11 mouse cellular contexts compared by ENCODE assay signal in the genomic region with DNA sequence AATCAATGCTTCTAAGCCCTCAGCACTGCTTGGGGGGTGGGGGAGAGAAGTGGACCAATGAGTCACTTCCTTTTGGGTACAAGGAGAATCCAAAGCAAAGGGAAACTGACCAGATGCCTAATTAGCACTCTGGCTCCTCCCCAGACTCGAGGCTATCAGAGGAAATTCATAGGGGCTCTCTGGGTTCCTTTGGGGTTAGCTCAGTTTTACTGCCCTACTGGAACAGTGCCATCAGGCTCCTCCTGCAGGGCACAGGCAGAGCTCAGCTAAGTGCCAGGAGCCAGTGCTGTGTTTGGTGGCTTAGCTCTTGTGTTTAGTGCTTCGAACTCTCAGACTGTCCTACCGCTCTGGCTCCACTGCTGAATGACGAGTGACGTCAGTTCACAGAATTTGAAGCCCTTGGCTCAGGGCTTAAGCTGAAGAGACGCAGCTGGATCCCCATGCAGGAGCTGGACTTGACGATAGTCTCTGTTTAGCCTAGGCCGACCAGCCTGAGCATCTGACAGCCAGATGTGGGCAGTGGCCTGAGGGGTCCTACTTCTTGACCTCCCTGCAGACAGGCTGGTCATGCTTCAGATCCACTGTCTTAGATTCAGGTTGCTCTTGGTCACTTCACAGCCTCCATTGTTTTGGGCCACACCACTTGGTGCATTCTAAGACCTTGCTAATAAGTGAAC. TPM values are rescaled to one million over a fixed set of nuclear protein-coding genes. Genes with fewer than 3 reads are reported as not detected.
A peak's percentile ranks its signal among the peaks of the same experiment; 100 is the strongest.
DNase-seq lines count a peak whose midpoint lies in the region; ATAC-seq lines count a peak whose summit lies in the region.
"Had no signal": no experiment of that assay in that cellular context is flagged by ENCODE, and none has a peak within 500 bp of the region (broad histone marks: within the 10 kb centered on the region; RNA-seq: fewer than 3 reads in every experiment).

No protein-coding gene starts in this region.

- H3K4me3 ChIP-seq in heart, embryonic 14.5 days (ENCODE audit: control insufficient read depth in 1 of 2, insufficient read depth in 1 of 2, low read depth in 1 of 2, low read length in 2 of 2) = no peak overlapping the region
- H3K4me3 ChIP-seq in embryonic facial prominence, embryonic 10.5 days = no peak overlapping the region
- no peak overlapping the region for H3K4me3 ChIP-seq in limb, embryonic 12.5 days (replicated peaks)
- H3K4me3 ChIP-seq: embryonic facial prominence, embryonic 13.5 days had no signal

- H3K36me3 ChIP-seq in heart, embryonic 14.5 days (ENCODE audit: control insufficient read depth, insufficient read depth, low read length) = no peaks in the 10 kb centered on the region
- H3K36me3 ChIP-seq in embryonic facial prominence, embryonic 10.5 days (replicated peaks) = no peaks in the 10 kb centered on the region
- no peaks in the 10 kb centered on the region for H3K36me3 ChIP-seq in limb, embryonic 12.5 days
- H3K36me3 ChIP-seq: embryonic facial prominence, embryonic 13.5 days had no signal

- H3K9ac ChIP-seq in heart, embryonic 14.5 days (ENCODE audit: low read length) = no peak overlapping the region
- H3K9ac ChIP-seq in limb, embryonic 12.5 days (replicated peaks) = no peak overlapping the region
- H3K9ac ChIP-seq: embryonic facial prominence, embryonic 13.5 days had no signal

- peak overlapping the region in 1 of 2 experiments; percentile 59; a peak in 1 of 4 replicates for H3K27ac ChIP-seq in heart, embryonic 14.5 days (replicated peaks in 1 of 2; ENCODE audit: control insufficient read depth in 1 of 2, insufficient read depth in 1 of 2, low read depth in 2 of 2, low read length in 2 of 2)
- H3K27ac ChIP-seq in embryonic facial prominence, embryonic 10.5 days (replicated peaks) = no peak overlapping the region
- H3K27ac ChIP-seq in limb, embryonic 12.5 days = no peak overlapping the region
- H3K27ac ChIP-seq: embryonic facial prominence, embryonic 13.5 days had no signal

- peaks cover 20 to 22% of the 10 kb centered on the region in 2 experiments for H3K4me1 ChIP-seq in heart, embryonic 14.5 days (ENCODE audit: control insufficient read depth in 2 of 2, insufficient read depth in 2 of 2, low read length in 2 of 2)
- H3K4me1 ChIP-seq in embryonic facial prominence, embryonic 10.5 days = peaks cover 39% of the 10 kb centered on the region
- H3K4me1 ChIP-seq in limb, embryonic 12.5 days (replicated peaks) = peaks cover 38% of the 10 kb centered on the region

- intact Hi-C loops in gastrocnemius, postnatal 36 days (cut with DNase I) = no loop called here

- peaks cover 30% of the 10 kb centered on the region for H3K27me3 ChIP-seq in heart, embryonic 14.5 days (ENCODE audit: control insufficient read depth, insufficient read depth, low read length)
- H3K27me3 ChIP-seq in embryonic facial prominence, embryonic 10.5 days (replicated peaks; ENCODE audit: low read depth, poor library complexity, severe bottlenecking) = peaks cover 84% of the 10 kb centered on the region
- H3K27me3 ChIP-seq in limb, embryonic 12.5 days = peaks cover 28% of the 10 kb centered on the region; the same call in 1 of the 2 replicates

- no peak for DNase-seq in heart, adult 9 months (ENCODE audit: low spot score in 2 of 2)
- peak; percentile 89 for DNase-seq in 416B (ENCODE audit: low read depth)
- DNase-seq in embryonic facial prominence, embryonic 10.5 days (ENCODE audit: low spot score) = peak; percentile 62
- DNase-seq in cerebellum, postnatal 14 days = no peak
- no peak for DNase-seq in gastrocnemius, postnatal 36 days
- DNase-seq in right cerebral cortex, postnatal 14 days = no peak
- DNase-seq: adrenal gland, postnatal 36 days had no signal

- peak; percentile 22; the same call in 1 of the 2 replicates for ATAC-seq in heart, embryonic 14.5 days (ENCODE audit: insufficient number of reproducible peaks, insufficient read depth, low FRiP score, low read depth)
- ATAC-seq in limb, embryonic 12.5 days (ENCODE audit: insufficient number of reproducible peaks, insufficient read depth, low FRiP score, low TSS enrichment, low read depth) = peak; percentile 23; the same call in 1 of the 2 replicates

- no peak overlapping the region for H3K4me2 ChIP-seq in heart, embryonic 14.5 days (ENCODE audit: low read length)
- H3K4me2 ChIP-seq in limb, embryonic 12.5 days = no peak overlapping the region
- H3K4me2 ChIP-seq: embryonic facial prominence, embryonic 13.5 days had no signal

- H3K9me3 ChIP-seq in heart, embryonic 14.5 days (ENCODE audit: control insufficient read depth, low read length) = no peaks in the 10 kb centered on the region
- no peaks in the 10 kb centered on the region for H3K9me3 ChIP-seq in embryonic facial prominence, embryonic 10.5 days
- H3K9me3 ChIP-seq in limb, embryonic 12.5 days = no peaks in the 10 kb centered on the region
- H3K9me3 ChIP-seq: embryonic facial prominence, embryonic 13.5 days had no signal

- WGBS in heart, embryonic 14.5 days = 19% methylated on average over 8 of the region's 8 CpGs
- 20% methylated on average over 8 of the region's 8 CpGs for WGBS in embryonic facial prominence, embryonic 10.5 days
- WGBS in limb, embryonic 12.5 days = 8% methylated on average over 8 of the region's 8 CpGs

RNA-seq across cellular contexts. Expression of gene Cfap45, which starts 10.1 kb away (rescaled TPM):
- polyA plus RNA-seq in heart, embryonic 14.5 days (2014; fragmentation: Nextera tagmentation; extraction: Ambion mirVana) = 2.0 and 2.6 TPM in 2 replicates
- polyA plus RNA-seq in embryonic facial prominence, embryonic 10.5 days (2016; fragmentation: Nextera tagmentation; extraction: Ambion mirVana) = 1.3 TPM in 2 replicates
- polyA plus RNA-seq in limb, embryonic 12.5 days (2016; fragmentation: Nextera tagmentation; extraction: Ambion mirVana) = 1.1 and 1.2 TPM in 2 replicates
- total RNA-seq in gastrocnemius, postnatal 36 days (2021) = under 1 TPM in 1 of 2 experiments, not detected in 1; 0.33 TPM
- total RNA-seq: monocyte, adult 5-6 weeks had no signal

RNA-seq across cellular contexts. Expression of gene Vsig8, which starts 25.1 kb away (rescaled TPM):
- polyA plus RNA-seq in heart, embryonic 14.5 days (2014; fragmentation: Nextera tagmentation; extraction: Ambion mirVana) = 0.22 and 0.23 TPM in 2 replicates
- polyA plus RNA-seq in embryonic facial prominence, embryonic 10.5 days (2016; fragmentation: Nextera tagmentation; extraction: Ambion mirVana) = 0.12 TPM in 1 of 2 replicates, not detected in the other
- polyA plus RNA-seq in limb, embryonic 12.5 days (2016; fragmentation: Nextera tagmentation; extraction: Ambion mirVana) = 0.18 TPM in 1 of 2 replicates, not detected in the other
- not detected for total RNA-seq in gastrocnemius, postnatal 36 days (2021)
- total RNA-seq: monocyte, adult 5-6 weeks had no signal

RNA-seq across cellular contexts. Expression of gene Tagln2, which starts 30.8 kb away (rescaled TPM):
- 187 and 196 TPM in 2 replicates for polyA plus RNA-seq in heart, embryonic 14.5 days (2014; fragmentation: Nextera tagmentation; extraction: Ambion mirVana)
- 75.1 and 82.5 TPM in 2 replicates for polyA plus RNA-seq in embryonic facial prominence, embryonic 10.5 days (2016; fragmentation: Nextera tagmentation; extraction: Ambion mirVana)
- polyA plus RNA-seq in limb, embryonic 12.5 days (2016; fragmentation: Nextera tagmentation; extraction: Ambion mirVana) = 66.4 and 74.9 TPM in 2 replicates
- total RNA-seq in gastrocnemius, postnatal 36 days (2021) = 10 to 100 TPM; 20.4 to 23.5 TPM

RNA-seq across cellular contexts. Expression of gene Igsf9, which starts 49.1 kb away (rescaled TPM):
- polyA plus RNA-seq in heart, embryonic 14.5 days (2014; fragmentation: Nextera tagmentation; extraction: Ambion mirVana) = 2.0 and 5.0 TPM in 2 replicates
- 92.8 and 95.9 TPM in 2 replicates for polyA plus RNA-seq in embryonic facial prominence, embryonic 10.5 days (2016; fragmentation: Nextera tagmentation; extraction: Ambion mirVana)
- 69.7 and 70.5 TPM in 2 replicates for polyA plus RNA-seq in limb, embryonic 12.5 days (2016; fragmentation: Nextera tagmentation; extraction: Ambion mirVana)
- total RNA-seq in gastrocnemius, postnatal 36 days (2021) = under 1 TPM; 0.36 to 0.59 TPM

RNA-seq across cellular contexts. Expression of gene Slamf9, which starts 55.5 kb away (rescaled TPM):
- 1.5 and 1.6 TPM in 2 replicates for polyA plus RNA-seq in heart, embryonic 14.5 days (2014; fragmentation: Nextera tagmentation; extraction: Ambion mirVana)
- not detected in 2 replicates for polyA plus RNA-seq in embryonic facial prominence, embryonic 10.5 days (2016; fragmentation: Nextera tagmentation; extraction: Ambion mirVana)
- polyA plus RNA-seq in limb, embryonic 12.5 days (2016; fragmentation: Nextera tagmentation; extraction: Ambion mirVana) = 0.21 TPM in 1 of 2 replicates, not detected in the other
- total RNA-seq in gastrocnemius, postnatal 36 days (2021) = under 1 TPM; 0.20 to 0.33 TPM
- polyA plus RNA-seq: embryonic facial prominence, embryonic 13.5 days had no signal

Comparison
In these comparisons a context has a peak if more than half of its experiments do, and no peak if none do; other contexts are left out.
1. DNase-seq: peak in 416B (single experiment) and embryonic facial prominence, embryonic 10.5 days (single experiment); none in heart, adult 9 months (0 of 2), cerebellum, postnatal 14 days (0 of 2), gastrocnemius, postnatal 36 days (0 of 2) and right cerebral cortex, postnatal 14 days (single experiment).